Mouse (Mus musculus): ENCODE results near the gene Rps6kc1. TPM values are rescaled to one million over a fixed set of nuclear protein-coding genes. Genes with fewer than 3 reads are reported as not detected.

Gene Rps6kc1
- polyA plus RNA-seq, 1 experiment from 2014 or later, result 15.8 TPM

DNA sequence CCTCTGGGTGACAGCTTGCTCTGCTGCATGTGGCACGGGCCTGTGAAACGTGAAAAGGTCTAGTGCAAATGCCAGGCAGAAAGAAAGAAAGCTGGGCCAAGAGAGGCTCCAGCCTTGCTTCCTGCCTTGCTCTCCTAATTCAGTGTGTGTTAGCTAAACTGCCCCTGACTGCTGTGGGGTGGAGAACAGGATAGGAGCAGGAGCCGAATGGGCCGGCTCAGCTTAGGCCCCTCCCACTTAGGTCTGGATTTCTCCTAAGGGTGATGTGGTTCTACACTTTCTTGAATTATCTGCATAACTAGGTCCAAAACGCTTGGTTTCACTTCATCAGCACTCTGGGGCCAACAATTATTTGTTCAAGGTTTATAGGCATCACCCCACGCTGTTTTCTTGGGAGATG lies 119.9 kb downstream of the Rps6kc1 start:
- Histone ChIP-seq H3K36me3 (no peaks in the 10 kb centered on the region), H3K27ac (no peak overlapping the region), H3K9ac (no peak overlapping the region), H3K9me3 (no peaks in the 10 kb centered on the region), H3K4me3 (no peak overlapping the region), H3K4me1 (no peaks in the 10 kb centered on the region), H3K27me3 (no peaks in the 10 kb centered on the region), H3K4me2 (no peak overlapping the region)
- ATAC-seq (ENCODE audit: borderline replicate concordance, extremely low read depth, low FRiP score, low TSS enrichment), result no peak
- WGBS, result 68% methylated on average over 6 of the region's 6 CpGs

DNA sequence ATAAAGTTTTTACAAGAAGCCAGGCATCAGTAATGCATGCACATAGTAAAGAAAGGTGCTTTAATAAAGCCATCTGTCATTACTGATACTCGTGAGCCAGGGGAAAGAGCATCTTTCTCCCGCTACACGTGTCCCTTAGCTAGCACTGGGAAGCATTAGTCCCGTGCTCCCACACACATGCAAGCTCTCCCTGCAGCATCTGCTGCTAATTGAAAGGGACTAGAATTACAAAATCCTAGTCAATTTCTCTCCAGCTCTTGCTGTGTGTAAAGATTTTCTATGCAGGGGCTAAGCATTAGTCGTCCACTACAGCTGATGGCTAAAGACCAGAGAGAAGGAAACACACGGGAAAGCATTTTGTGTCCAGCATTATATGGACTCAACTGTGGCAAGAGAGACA lies 120.8 kb downstream of the Rps6kc1 start:
- H3K4me1 ChIP-seq, result no peaks in the 10 kb centered on the region
- no peaks in the 10 kb centered on the region for H3K36me3 ChIP-seq
- no peak overlapping the region for H3K9ac ChIP-seq
- WGBS, result 86% methylated on average over 6 of the region's 6 CpGs
- no peak for ATAC-seq (ENCODE audit: borderline replicate concordance, extremely low read depth, low FRiP score, low TSS enrichment)
- H3K27me3 ChIP-seq, result no peaks in the 10 kb centered on the region
- H3K27ac ChIP-seq, result no peak overlapping the region
- H3K9me3 ChIP-seq, result no peaks in the 10 kb centered on the region
- H3K4me3 ChIP-seq, result no peak overlapping the region
- H3K4me2 ChIP-seq, result no peak overlapping the region

DNA sequence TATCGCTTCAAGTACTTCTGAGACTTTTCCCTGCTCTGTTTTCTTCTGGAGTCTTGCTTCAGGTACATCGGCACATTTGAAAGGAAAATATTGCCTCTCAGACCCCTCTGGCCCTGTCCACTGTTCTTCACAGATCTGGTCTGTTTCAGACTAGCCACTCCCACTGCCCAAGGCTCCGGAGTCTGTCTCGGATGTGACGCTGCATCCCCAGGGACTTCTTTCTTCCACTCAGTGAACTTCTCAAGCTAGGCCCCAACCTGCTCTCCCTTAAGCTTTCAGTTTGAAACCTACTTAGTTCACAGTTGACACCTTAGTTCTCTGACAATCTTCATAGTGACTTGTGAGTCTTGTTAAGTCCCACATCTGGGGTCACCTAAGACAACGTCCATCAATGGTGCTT lies 133.9 kb downstream of the Rps6kc1 start:
- Histone ChIP-seq H3K4me3 (no peak overlapping the region), H3K9ac (no peak overlapping the region), H3K36me3 (peaks cover 4% of the 10 kb centered on the region; the same call in 1 of the 2 replicates), H3K27ac (no peak overlapping the region), H3K4me1 (no peaks in the 10 kb centered on the region), H3K4me2 (no peak overlapping the region), H3K27me3 (no peaks in the 10 kb centered on the region), H3K9me3 (no peaks in the 10 kb centered on the region)
- no peak for ATAC-seq (ENCODE audit: borderline replicate concordance, extremely low read depth, low FRiP score, low TSS enrichment)
- WGBS, result 70% methylated on average over 6 of the region's 6 CpGs

DNA sequence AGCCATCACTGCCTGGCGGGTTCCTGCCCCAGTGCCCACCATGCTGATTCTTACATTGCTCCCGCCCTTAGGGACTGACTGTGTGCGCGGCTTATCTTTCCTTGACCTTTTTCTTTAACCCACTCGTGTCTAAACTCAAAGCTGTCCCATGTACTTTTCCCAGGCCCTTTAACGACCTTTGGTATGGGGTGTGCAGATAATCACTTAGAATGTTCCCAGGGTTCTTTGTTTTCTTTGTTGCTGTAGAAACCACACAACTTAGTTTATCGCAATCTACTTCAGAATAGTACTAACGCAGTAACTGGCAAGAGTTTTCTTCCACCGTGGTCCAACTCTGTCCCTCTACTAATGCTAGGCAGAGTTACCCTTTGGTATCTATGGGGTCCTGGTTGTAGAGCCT lies 135.3 kb downstream of the Rps6kc1 start:
- no peak overlapping the region for H3K4me3 ChIP-seq
- peaks cover 7% of the 10 kb centered on the region; the same call in 1 of the 2 replicates for H3K4me1 ChIP-seq
- ATAC-seq (ENCODE audit: borderline replicate concordance, extremely low read depth, low FRiP score, low TSS enrichment), result no peak
- H3K27me3 ChIP-seq, result no peaks in the 10 kb centered on the region
- no peak overlapping the region for H3K4me2 ChIP-seq
- WGBS, result 83% methylated on average over 9 of the region's 9 CpGs
- no peaks in the 10 kb centered on the region for H3K9me3 ChIP-seq
- no peak overlapping the region for H3K9ac ChIP-seq
- peaks cover 4% of the 10 kb centered on the region; the same call in 1 of the 2 replicates for H3K36me3 ChIP-seq
- no peak overlapping the region for H3K27ac ChIP-seq

DNA sequence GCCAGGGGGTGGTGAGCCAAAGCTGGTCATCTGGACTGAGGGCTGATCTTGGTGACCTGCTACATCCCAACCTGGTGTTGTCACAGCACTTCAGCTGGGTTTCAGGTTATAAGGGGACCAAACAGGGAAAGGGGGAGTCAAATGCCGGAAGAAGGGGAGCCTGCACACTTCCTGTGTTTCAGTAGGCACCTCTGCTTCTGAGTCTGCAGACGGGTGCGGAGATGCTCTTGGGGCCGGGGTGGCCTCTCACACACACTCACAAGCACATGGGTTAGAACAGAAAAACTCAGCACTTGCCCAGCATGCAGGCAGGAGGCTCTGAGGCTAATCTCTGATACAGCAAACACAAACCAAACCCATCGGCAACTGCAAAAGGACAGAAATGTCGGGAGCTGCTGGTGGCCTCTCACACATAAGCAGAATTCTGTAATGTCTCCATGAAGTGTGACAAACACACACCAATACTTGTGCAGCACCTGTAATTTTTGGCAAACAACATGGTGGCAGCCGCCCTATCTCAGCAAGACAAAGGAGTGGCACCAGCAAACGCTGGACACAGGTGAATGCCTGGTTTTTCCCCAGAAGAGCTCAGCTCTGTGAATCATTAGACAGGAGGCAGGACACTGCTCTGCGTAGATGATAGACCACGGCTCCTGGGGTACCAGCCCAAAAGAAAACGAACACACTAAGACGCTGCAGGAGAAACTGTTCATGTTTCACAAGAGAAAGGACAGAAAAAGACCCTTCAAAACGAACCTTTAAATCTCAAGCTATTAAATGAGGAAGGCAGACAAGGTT lies 139.3 kb downstream of the Rps6kc1 start:
- H3K4me2 ChIP-seq, result no peak overlapping the region
- peaks cover 7% of the 10 kb centered on the region; the same call in 1 of the 2 replicates for H3K4me1 ChIP-seq
- WGBS, result 65% methylated on average over 13 of the region's 13 CpGs
- no peaks in the 10 kb centered on the region for H3K27me3 ChIP-seq
- peaks cover 4% of the 10 kb centered on the region; the same call in 1 of the 2 replicates for H3K36me3 ChIP-seq
- no peak overlapping the region for H3K4me3 ChIP-seq
- H3K9me3 ChIP-seq, result no peaks in the 10 kb centered on the region
- no peak overlapping the region for H3K9ac ChIP-seq
- no peak for ATAC-seq (ENCODE audit: borderline replicate concordance, extremely low read depth, low FRiP score, low TSS enrichment)
- H3K27ac ChIP-seq, result no peak overlapping the region

DNA sequence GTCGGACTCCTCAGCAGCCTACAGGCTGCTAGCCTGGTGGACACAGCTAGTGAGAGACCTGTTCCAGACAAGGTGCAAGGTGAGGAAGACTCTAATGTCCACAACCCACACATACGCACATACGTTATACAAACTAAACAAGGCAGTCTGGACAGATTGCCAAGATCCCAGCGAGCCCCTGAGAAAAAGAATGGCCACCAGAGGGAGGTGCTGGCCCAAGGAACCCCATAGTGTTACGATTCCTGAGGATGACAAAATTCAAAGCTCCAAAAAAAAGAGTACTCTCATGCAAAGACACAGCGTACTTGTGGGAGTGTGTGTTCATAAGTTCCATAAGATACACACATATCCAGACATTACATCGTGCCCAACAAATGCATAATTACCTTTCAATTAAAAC lies 141.8 kb downstream of the Rps6kc1 start:
- ATAC-seq (ENCODE audit: borderline replicate concordance, extremely low read depth, low FRiP score, low TSS enrichment), result no peak
- H3K36me3 ChIP-seq, result 0 out of 2 replicates have a peak, but pooled peaks cover 4% of the 10 kb centered on the region
- H3K9ac ChIP-seq, result no peak overlapping the region
- WGBS, result 73% methylated on average over 7 of the region's 7 CpGs
- peaks cover 7% of the 10 kb centered on the region; the same call in 1 of the 2 replicates for H3K4me1 ChIP-seq
- H3K9me3 ChIP-seq, result no peaks in the 10 kb centered on the region
- no peak overlapping the region for H3K4me2 ChIP-seq
- H3K27ac ChIP-seq, result no peak overlapping the region
- no peak overlapping the region for H3K4me3 ChIP-seq
- no peaks in the 10 kb centered on the region for H3K27me3 ChIP-seq

DNA sequence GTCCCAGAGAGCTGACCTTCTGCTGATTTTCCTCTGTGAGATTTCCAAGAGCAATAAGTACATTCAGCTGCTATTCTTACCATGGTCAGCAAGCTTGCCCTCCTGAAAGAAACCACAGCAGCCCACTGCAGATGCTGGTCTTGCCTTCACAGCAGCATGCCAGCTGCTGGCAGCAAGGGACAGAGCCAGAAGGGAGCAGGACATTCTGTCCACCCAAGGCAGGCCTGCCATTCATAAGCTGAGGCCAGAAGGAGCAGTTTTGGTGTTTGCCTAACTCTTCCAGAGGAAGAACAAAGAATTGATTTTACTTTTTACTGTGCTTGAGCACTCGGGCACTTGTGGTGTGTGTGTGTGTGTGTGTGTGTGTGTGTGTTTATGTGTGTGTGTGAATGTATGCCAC lies 143.3 kb downstream of the Rps6kc1 start:
- H3K27me3 ChIP-seq, result no peaks in the 10 kb centered on the region
- no peak overlapping the region for H3K27ac ChIP-seq
- no peak overlapping the region for H3K4me2 ChIP-seq
- ATAC-seq (ENCODE audit: borderline replicate concordance, extremely low read depth, low FRiP score, low TSS enrichment), result no peak
- H3K4me1 ChIP-seq, result peaks cover 7% of the 10 kb centered on the region; the same call in 1 of the 2 replicates
- no peak overlapping the region for H3K9ac ChIP-seq
- 43% methylated on average over 1 of the region's 1 CpGs for WGBS
- H3K4me3 ChIP-seq, result no peak overlapping the region
- H3K36me3 ChIP-seq, result no peaks in the 10 kb centered on the region
- no peaks in the 10 kb centered on the region for H3K9me3 ChIP-seq

DNA sequence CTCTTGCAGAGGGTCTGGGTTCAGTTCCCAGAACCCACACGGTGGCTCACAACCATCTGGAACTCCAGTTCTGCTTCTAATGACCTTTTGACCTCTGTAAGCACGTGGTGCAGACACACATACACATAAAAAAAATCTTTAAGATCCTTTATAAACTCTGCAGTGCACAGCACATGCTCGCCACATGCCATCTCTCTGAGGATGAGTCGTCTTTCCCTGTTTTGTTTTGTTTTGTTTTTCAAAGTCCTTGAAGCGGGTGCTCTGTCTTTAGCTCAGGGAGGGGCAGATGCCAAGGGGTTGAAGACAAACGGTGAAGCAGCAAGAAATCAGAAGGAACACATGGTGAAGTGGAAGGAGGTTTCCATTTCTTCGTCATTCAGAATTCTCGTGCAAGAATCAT lies 143.9 kb downstream of the Rps6kc1 start:
- no peak for ATAC-seq (ENCODE audit: borderline replicate concordance, extremely low read depth, low FRiP score, low TSS enrichment)

DNA sequence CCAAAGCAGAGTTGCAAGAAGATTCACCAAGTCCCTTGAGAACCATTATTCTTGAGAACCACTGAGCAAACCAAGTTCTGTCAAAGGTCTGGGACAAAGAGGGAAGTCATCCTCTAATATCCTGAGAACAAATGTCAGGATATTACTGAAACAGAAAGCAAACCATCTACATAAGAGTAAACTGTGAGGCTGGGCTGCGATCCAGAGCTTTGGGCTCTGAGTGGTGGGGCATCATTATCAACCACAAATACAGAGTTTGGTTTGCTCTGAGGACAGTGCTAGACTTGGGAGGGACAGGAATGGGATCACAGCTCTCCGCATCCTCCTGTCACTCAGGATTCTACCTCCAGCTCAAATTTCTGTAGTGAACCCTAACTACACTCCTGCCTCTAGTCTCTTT lies 144.8 kb downstream of the Rps6kc1 start:
- no peak overlapping the region for H3K4me3 ChIP-seq
- H3K9ac ChIP-seq, result no peak overlapping the region
- H3K4me2 ChIP-seq, result no peak overlapping the region
- no peaks in the 10 kb centered on the region for H3K36me3 ChIP-seq
- no peaks in the 10 kb centered on the region for H3K27me3 ChIP-seq
- ATAC-seq (ENCODE audit: borderline replicate concordance, extremely low read depth, low FRiP score, low TSS enrichment), result no peak
- WGBS, result 77% methylated on average over 2 of the region's 2 CpGs
- H3K4me1 ChIP-seq, result peaks cover 3% of the 10 kb centered on the region; the same call in 1 of the 2 replicates
- H3K27ac ChIP-seq, result no peak overlapping the region
- H3K9me3 ChIP-seq, result no peaks in the 10 kb centered on the region

More for the DNA sequence above, 143.9 kb downstream of the Rps6kc1 start:
- H3K4me1 ChIP-seq, result peaks cover 7% of the 10 kb centered on the region; the same call in 1 of the 2 replicates
- H3K4me3 ChIP-seq, result no peak overlapping the region
- no peak overlapping the region for H3K27ac ChIP-seq
- no peak overlapping the region for H3K4me2 ChIP-seq
- H3K9me3 ChIP-seq, result no peaks in the 10 kb centered on the region
- no peaks in the 10 kb centered on the region for H3K36me3 ChIP-seq
- H3K27me3 ChIP-seq, result no peaks in the 10 kb centered on the region
- no peak overlapping the region for H3K9ac ChIP-seq
- WGBS, result 41% methylated on average over 8 of the region's 8 CpGs

DNA sequence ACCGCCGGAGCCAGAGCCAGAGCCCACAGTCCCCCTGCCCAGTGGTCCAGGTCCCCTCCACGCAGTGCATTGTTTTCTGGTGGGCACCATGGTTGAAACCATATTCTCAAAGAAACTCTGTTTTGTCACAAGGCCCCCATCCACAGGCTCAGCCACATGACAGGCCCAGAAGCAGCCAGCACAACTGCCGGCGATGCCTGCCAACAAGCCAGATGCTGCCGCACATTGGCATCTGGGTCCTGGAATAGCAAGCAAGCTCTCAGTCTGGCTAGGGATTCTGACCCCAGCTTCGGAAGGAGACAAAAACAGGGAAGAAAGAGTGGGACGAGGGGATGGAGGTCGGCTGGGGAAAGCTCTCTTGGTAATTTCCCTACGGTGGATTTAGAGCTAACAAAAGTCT lies 147.8 kb downstream of the Rps6kc1 start:
- Histone ChIP-seq H3K9me3 (no peaks in the 10 kb centered on the region), H3K4me1 (no peaks in the 10 kb centered on the region), H3K36me3 (no peaks in the 10 kb centered on the region), H3K4me3 (no peak overlapping the region), H3K27ac (no peak overlapping the region), H3K4me2 (no peak overlapping the region), H3K27me3 (no peaks in the 10 kb centered on the region), H3K9ac (no peak overlapping the region)
- WGBS, result 72% methylated on average over 10 of the region's 10 CpGs
- no peak for ATAC-seq (ENCODE audit: borderline replicate concordance, extremely low read depth, low FRiP score, low TSS enrichment)

DNA sequence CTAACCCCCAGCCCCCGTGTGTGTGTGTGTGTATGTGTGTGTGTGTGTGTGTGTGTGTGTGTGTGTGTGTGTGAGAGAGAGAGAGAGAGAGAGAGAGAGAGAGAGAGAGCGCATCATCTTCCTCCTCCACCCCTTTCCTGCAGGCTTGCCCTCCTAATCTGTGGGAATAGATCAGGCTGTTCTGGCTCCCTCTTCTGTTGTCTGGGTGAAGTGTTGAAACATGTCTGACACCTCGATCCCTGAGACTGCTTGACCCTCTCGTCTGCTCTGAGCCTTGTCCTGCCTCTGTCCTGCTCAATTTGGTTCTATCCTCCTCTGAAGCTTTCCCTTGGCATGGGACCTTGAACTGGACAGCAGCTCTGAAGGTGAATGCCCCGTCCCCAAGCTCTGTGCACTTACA lies 149.8 kb downstream of the Rps6kc1 start:
- WGBS, result 20% methylated on average over 5 of the region's 5 CpGs
- no peak; the same call in 1 of the 2 replicates for ATAC-seq (ENCODE audit: borderline replicate concordance, extremely low read depth, low FRiP score, low TSS enrichment)
- no peak overlapping the region for H3K9ac ChIP-seq
- no peak overlapping the region for H3K4me3 ChIP-seq
- H3K4me2 ChIP-seq, result no peak overlapping the region
- no peaks in the 10 kb centered on the region for H3K36me3 ChIP-seq
- no peaks in the 10 kb centered on the region for H3K4me1 ChIP-seq
- no peak overlapping the region for H3K27ac ChIP-seq
- no peaks in the 10 kb centered on the region for H3K9me3 ChIP-seq
- no peaks in the 10 kb centered on the region for H3K27me3 ChIP-seq

DNA sequence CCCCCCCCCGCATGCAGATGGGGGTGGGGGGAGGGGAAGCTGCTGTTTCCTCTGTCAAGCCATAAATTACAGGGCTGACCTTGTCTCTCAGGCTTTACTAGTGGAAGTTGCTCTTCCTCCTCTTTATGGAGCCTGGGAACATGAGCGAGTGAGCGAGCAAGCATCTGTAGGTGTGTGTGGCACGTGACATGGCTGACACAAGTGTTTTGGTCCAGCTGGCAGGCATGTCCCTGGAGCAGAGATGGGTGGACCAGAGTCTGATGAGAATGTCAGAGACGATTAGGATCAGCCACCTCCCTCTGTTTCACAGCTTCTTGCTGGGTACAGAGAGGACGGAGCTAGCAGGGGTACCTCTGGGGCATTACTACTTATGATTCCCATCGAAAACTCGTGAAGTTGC lies 153.7 kb downstream of the Rps6kc1 start:
- no peak overlapping the region for H3K9ac ChIP-seq
- no peaks in the 10 kb centered on the region for H3K9me3 ChIP-seq
- H3K27ac ChIP-seq, result no peak overlapping the region
- no peaks in the 10 kb centered on the region for H3K27me3 ChIP-seq
- 66% methylated on average over 7 of the region's 8 CpGs for WGBS
- H3K4me2 ChIP-seq, result no peak overlapping the region
- H3K36me3 ChIP-seq, result no peaks in the 10 kb centered on the region
- ATAC-seq (ENCODE audit: borderline replicate concordance, extremely low read depth, low FRiP score, low TSS enrichment), result no peak
- H3K4me3 ChIP-seq, result no peak overlapping the region
- H3K4me1 ChIP-seq, result no peaks in the 10 kb centered on the region

Measured in lung, embryonic 15.5 days (tissue).